Mouse (Mus musculus) ES-E14 (cell line): ENCODE data around the gene Liph.

Experiments
- CHD2 ChIP-seq: IDR thresholded peaks from 2 replicates; pipeline ENCODE4 v1.6.1; 2014; ENCODE audit warnings: mild to moderate bottlenecking, low read depth, low read length, inconsistent platforms
- MAFK ChIP-seq: IDR thresholded peaks from 2 replicates; pipeline ENCODE4 v1.6.1; 2014; ENCODE audit warnings: mild to moderate bottlenecking, low read depth, low read length, inconsistent platforms; ENCODE audit not compliant: insufficient read depth

- no peak for TF ChIP-seq MAFK
- no peak for TF ChIP-seq CHD2
Measured at GRCm38 (mm10) chr16:21955591-21955990, 39.9 kb downstream of the Liph start.
